Mouse (Mus musculus): Measurements from ENCODE around the gene Rpa3.

The Rpa3 gene

DNA sequence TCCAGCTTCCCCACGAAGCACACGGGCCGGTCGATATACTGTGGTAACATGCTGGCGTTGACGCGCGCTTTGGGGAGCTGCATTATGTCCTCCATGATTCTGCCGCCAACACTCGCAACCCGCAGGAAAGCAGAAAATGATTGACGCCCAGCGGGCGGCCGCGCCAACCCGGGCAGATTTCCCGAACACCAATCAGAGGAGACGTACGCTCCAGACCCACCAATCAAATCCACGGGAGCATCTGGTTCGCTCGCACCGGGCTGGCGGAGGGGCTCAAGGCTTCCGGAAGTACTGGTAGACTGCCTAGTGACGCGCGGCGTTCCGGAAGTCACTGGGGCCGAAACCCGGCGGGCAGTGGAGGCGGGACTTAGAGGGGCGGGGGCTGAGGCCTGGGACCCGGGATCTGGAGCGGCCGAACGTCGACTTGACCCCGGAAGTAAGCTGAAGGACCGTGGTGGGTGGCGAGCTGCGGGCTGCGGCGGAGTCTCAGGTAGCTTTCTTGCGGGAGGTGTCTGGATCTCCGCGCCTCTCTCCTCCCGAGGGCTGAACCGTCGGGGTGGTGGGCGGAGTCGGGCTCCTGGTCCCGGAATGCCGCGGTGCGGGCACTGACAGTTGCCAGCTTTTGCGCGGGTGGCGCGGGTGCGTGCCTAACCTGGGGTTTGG lies at the start of gene Rpa3, which contains the start of the genes Umad1 and Gm45062:
TSS of gene Rpa3 (minus strand) at position 170 of the 663 bp plus-strand sequence.
TSS of gene Umad1 (plus strand) at position 285 of the 663 bp plus-strand sequence.
TSS of gene Gm45062 (plus strand) at position 447 of the 663 bp plus-strand sequence.
- peak; percentile 98 to 99 for DNase-seq (ENCODE audit: low spot score in 2 of 2)

DNA sequence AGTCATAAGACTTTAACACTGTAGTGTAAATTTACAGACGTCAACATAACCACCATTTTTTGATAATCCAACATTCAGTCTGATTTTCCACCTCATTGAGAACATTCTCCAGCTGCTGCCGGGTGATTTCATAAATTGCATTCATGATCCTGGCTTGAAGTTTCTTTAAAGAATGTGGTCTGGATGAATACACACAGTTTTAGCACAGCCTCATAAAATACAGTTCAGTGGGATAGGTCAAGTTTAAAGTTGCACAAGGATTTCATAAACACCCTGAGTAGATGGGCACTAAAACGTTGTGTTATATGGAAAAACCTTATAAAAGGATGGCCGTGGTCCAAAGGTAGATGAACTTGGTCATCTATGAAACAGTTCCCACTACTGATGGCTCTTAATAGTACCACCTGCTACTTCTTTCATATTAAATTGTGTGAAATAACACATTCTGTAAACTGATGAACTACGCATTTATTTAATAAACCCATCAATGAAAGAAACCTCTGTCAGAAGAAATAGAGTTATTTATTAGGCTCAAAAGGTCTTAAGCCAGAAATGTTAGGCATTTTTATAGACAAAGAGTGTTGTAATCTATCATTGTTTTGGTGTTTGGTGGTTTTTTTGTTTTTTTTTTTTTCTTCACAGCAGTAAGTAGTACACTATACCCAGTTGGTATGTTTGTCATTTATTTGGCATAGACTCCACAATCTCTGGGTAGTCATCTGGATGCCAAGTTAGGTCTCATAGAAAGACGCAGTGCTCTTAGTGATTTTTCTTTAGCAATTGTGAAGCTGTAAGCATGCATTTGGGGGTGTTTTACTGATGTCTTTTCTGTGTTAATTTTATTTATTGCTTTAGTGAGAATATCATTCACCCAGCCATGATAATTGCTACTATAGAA lies 49.2 kb upstream of the Rpa3 start:
- DNase-seq (ENCODE audit: low spot score in 2 of 2) = no peak

DNA sequence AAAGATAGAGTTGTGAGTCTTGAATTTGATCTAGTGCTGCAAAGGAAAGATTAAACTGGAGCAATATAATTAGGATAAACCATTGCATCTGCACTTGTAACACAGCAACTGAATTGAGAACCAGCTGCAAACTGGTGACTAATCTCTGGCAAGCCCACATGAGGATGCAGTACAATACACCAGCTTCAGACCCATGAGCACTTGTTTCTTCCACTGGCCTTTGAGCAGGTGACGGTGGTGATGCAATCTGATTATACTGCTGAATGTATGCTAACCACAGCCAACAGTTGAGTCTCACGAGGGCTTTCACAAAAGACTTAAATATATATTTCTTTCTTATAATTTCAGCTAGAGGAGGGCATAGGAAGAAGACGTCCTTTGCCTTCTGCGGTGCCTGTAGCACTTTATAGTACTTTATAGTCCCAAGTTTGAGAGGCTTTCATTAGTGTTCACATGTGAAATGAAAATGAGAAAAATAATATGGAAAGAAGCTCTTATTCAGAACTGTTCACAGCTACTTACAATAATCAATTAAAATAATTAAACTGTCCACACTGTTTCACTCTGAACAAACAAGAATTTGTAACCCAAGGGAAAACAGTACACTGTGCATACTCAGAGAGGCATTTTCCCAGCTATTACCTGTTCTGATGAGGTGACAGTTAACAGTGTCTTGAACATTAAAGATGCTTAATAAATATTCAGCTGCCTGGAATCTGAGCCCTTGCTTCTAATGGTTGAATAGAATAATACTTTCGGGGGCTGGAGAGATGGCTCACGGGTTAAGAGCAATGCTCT lies 40.3 kb upstream of the Rpa3 start:
- DNase-seq (ENCODE audit: low spot score in 2 of 2) = no peak

DNA sequence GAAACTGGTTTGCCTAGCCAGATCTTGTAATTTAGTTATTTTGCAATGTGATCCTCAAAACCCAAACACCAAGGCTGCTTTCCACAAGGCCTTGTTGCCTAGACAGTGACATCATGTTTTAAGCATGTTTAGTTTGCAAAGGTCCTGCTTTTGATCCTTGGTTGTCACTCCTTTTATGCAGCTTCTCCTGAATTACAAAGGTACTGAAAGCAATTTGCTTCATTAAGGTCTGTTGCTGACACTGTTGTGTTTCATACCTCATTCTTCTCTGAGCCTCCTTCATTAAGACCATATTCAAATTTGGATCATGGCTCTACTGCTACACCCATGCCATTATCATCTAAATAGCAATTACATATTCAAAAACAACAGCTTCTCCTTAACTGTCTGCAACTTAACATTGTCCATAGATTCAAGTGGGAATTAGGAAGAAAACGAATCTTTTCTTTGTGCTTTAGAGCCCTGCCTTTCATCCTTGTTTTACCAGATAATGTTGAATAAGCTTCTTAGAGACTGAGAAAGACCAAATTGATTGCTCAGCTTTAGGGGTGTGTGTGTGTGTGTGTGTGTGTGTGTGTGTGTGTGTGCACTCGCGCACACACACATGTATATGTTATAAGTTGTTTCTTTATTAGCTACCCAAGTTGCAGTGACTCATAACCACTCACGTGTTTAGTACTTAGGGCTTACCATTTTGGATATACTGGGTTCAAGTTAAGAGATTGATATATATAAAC lies 35.2 kb upstream of the Rpa3 start:
- DNase-seq (ENCODE audit: low spot score in 2 of 2) = no peak

DNA sequence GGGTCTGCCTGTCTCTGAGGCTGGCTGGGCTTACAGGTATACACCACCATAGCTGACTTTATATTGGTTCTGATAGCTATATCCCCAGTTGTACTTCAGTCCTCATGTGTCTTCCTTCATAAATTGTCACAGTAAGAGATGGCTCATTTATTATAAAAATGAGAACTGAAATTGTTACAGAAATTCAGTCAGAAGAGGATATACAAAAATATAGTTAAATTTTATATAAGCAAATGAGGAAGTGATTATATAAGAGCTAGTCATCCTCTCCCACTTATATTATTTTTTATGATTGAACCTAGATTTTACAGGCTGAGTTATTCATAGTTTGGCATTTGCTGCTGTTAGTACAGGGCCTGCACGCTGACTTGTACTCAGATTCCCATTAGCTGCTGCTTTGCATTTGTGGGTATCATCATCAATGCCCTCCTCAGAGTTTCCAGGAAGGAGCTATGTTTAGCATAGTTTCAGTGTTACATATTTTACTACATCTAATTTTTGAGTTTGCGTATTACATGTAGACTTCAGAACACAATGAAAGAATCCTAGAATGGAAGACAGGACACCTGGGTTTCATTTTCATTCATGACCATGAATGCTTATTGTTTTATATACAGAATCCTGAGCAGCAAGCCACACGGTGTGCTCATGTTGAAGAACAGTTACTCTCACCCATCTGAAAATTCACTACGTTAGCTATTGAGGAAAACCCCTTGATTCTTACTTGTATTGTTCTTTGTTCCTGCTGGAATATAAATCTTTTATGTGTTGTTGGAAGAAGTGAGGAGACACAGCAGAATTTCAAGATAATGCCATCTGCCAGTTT lies 30.0 kb upstream of the Rpa3 start:
- no peak for DNase-seq (ENCODE audit: low spot score in 2 of 2)

DNA sequence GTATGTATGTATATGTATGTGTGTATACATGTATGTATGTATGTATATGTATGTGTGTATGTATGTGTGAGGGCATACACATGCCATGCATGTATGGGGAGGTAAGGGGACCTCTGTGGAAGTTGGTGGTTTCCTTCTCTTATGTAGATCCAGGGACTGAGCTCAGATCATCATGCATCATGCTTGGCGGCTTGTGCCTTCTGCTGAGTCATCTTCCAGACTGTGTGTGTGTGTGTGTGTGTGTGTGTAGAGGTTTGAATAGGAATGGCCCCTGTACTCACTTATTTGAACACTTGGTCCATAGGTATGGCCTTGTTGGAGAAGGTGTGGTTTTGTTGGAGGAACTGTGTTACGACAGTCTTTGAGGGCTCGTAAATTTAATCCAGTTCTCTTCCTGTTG lies 27.2 kb upstream of the Rpa3 start:
- no peak for DNase-seq (ENCODE audit: low spot score in 2 of 2)

DNA sequence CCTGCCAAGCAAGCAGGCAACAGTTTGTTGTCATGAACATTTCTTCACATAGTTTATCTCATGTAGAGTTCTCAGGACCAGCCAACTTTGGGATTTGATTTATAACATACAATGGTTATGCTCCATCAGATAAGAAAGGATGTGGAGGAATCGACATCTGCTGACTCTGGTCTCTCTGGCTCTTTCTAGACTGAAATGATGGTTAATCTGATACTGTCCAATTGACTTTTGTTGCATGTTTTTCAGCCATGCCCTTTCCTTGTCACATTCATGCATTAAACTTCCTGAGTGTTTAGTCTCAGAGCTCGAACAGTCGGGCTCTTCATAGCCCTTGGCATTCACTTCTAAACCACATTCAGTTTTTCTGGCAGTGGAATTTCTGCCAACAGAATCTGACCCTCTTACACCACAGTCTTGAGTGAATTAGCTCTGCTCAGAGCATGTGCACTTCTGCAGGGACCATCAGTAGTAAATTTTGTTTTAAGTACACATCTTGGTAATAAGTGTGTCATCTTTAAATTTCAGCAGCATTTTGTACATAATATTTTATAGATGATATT lies 26.5 kb upstream of the Rpa3 start:
- no peak for DNase-seq (ENCODE audit: low spot score in 2 of 2)

DNA sequence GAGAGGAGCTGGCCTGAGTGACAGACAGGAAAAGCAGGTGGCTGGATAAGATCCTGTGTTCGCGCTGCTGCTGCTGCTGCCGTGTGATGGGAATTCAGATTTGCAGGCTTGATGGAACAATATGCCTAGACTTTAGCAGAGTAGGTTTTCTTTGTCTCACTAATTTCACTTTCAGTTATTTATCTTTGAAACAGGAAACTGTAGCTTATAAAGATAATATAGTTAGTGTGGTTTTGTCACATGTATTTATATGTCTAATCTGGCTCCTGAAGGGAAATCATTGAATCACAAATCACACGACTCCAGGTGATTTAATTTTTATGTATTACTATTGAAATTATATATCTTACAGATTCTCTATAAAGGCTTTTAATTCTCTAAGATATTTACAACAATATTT lies 24.3 kb upstream of the Rpa3 start:
- DNase-seq (ENCODE audit: low spot score in 2 of 2) = no peak

DNA sequence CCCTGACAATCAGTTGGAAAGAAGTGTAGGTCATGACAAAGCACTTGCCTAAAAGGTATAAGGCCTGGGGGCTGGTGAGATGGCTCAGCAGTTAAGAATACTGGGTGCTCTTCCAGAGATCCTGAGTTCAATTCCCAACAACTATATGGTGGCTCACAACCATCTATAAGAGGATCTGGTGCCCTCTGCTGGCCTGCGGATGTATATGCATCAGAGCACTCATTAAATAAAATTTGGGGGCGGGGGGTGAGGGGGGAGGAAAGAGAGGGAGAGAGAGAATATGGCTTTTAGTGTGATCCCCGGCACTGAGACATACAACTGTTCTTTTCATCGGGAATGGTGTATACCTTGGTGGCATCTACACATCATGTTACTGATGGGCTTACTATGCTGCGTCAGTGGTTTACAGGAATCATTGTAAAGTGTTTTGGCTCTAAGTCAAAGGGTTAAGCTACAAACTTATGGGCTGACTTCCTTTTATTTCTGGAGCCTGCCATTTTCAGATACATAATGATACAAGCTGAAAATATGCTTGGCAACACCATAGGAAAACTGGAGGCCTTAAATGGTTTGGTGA lies 19.5 kb upstream of the Rpa3 start:
- no peak for DNase-seq (ENCODE audit: low spot score in 2 of 2)

DNA sequence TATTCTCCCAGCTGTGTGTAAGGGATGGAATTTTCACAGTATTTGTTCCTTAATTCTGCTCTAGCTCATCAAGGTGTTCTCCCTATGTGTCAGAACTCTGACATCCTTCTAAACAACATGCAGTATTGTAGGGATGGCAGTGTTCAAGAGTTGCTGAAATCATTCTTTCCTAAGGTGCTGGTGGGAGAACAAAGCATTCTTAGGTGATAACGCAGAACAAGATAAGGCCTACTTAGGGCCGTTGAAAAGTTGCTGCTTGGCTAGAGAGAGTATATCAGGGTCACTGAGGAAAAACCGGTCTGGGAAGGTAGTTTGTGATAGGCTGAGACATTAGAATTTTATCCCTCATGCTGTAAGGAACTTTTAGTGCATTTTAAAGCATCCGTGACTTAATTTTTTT lies 17.5 kb upstream of the Rpa3 start:
- DNase-seq (ENCODE audit: low spot score in 2 of 2) = no peak

DNA sequence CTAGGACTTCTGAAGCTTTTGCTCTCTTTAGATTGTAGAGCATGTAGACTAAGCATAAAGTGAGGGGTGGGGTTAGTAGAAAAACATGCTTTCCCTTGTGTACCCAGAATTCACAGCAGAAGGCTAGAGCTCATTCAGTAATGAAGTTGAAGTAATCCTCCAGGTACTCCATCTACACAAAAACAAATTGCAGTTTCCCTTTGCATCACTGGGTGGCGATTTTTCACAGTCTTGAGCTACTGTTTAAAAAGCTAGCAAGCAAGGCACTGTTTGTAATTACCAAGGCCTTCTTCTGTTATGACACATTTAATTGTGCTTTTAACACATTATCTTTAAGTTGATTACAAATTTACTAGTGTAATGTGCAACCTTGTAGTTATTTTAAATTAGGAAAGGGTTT lies 16.1 kb upstream of the Rpa3 start:
- DNase-seq (ENCODE audit: low spot score in 2 of 2) = peak; percentile 89 to 92

DNA sequence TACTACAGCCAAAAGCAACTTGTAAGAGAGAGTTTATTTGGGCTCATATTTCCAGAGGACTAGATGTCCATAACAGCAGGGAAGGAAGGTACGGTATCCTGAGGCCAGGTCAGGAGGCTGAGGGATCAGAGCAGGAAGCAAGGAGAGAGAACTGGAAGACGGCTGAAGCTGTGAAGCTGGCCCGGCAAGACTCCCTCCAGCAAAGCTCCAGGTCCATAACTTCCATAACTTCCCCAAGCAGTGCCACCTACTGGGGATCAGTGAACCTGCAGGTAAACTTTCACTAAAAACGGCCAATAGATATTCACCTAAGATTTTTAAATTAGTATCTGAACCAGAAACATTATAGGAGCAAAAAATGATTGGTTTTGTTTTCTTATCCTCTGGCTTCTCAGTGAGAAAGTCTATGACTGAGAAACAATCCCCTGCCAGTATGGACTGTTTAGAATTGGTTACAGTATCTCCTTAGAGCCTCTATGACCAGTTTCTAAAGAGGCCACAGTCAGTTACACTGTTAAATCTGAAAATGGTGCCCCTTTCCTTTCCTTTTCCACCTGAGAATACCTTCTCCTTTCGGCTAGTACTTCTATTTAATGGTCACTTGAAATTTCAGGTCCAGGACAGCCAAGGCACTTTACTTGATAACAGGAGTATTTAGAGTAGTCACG lies 15.5 kb upstream of the Rpa3 start:
- no peak for DNase-seq (ENCODE audit: low spot score in 2 of 2)

DNA sequence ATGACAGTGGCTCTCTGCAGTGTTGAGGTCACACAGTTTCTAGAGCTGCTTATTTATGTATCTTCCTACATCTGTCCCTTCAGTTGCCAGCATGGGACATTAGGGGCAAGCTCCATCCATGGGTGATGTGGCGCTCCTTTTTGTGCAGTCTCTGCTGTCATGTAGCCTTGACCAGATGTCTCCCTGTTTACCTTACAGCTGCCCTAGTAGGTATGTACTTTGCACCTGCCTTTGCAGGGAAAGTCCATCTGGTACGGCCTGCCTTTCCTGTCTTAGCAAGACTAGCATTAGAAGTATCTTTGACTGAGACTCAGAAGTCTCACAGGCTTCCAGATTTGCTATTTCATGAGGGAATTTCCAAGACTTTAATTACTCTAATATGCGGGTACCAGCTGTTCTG lies 12.1 kb upstream of the Rpa3 start:
- no peak for DNase-seq (ENCODE audit: low spot score in 2 of 2)

DNA sequence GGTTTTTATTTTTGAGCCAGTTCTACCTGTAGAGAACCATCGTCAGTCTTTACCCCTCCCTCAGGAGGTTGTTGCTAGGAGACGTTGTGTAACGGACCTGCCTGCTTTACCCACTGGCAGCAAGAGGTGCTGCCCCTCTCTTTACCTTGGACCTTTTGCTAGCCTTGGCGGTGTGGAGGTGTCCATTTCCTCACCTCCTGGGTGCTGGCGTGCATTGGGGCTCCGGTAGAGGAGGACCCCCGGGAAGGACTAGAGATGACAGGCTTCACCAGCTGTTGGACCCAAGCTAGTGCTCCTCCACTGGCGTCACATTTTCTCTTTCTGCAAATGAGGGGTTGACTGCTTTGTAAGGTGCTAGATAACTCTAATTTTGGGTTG lies 683 bp upstream of the Rpa3 start:
- DNase-seq (ENCODE audit: low spot score in 2 of 2) = no peak

DNA sequence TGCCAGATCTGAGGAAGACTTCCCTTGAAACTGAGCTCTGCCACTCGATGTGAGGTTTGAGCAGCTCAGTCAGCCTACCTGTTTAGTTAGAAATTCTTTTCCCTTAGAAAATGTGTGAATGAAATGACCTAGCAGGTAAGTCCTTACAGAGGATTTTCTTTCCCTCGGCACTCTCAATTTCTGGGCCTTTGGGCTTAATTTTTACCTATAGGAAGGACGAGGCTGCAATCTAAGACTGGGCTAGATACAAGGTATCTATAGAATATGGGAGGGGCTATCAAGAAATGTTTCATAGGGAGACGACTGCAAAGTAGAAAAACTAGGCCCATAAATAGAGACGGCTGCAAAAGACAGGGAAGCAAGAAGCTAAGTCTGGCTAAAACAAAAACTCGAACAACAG lies 657 bp downstream of the Rpa3 start:
- no peak for DNase-seq (ENCODE audit: low spot score in 2 of 2)

DNA sequence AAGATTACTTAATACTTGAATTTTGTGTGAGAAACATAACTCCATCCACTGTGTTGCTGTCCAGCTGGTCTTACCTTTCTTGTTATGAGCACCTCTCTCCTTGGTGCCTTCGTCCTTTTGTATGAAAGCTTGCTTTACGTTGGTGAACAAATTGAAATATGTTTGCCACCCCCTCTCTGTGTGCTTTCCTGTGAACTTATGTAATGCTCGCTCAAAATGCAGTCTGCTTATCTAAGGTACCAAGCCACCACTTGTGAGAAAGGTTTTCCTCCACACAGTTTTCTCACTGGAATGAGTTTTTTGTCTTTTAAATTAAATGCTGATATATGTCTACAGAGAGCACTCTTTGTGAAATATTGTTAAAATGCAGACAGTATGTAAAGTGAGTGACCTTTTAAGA lies 30.4 kb downstream of the Rpa3 start:
- DNase-seq (ENCODE audit: low spot score in 2 of 2) = no peak

DNA sequence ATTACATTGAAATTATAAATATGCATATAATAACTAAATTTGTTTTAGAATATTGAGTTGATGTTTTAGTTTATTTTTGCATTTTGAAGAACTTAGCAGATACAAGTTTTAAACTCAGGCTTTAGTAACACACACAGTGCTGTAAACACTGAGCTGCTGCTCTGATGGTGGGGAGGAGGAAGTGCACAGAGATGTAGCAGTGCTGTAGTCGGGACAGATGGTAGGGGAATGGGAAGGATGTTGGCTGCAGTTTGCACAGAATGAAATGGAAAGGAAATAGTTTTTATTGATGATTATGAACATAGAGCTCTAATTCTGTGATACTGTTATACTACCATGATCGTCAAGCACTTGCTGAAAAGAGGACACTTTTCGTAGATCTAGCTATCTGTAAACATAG lies 31.9 kb downstream of the Rpa3 start:
- no peak for DNase-seq (ENCODE audit: low spot score in 2 of 2)

DNA sequence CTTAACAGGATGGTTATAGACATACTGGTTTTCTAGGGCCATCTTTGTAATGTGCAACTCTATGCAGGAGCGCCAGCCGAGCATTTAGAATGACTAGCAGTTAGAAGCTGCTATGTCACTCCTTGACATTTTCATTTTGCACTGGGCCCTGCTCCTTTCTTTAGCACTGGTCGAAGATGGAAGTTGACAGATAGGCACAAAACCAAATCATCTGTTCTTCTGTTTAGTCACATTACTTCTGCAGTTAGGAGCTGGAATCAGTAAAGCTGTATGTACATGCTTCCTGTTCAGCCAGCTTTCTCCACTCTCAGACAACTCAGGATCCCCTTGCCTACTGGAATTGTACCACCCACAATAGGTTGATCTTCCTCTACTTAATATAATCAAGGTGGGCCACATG lies 48.3 kb downstream of the Rpa3 start:
- DNase-seq (ENCODE audit: low spot score in 2 of 2) = no peak

DNA sequence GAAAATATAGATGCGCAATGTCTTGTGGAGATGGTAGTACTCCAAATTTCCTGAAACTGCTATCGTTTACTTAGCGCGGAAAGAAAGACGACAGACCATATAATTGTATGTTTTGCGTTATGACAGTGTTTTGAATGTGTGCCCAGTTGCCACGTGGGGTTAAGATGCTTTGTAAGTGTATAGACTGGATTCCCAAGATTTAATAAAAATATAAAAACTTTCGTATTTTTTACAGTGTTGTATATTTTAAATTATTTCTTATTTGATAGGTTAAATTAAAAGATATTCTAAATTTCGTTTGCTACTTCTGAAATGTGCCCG lies 49.1 kb downstream of the Rpa3 start:
- no peak for DNase-seq (ENCODE audit: low spot score in 2 of 2)

Measured in right cerebral cortex, adult 2 months (tissue).